Comparison of ENCODE assay signal across 1 mouse cellular context in the genomic region with DNA sequence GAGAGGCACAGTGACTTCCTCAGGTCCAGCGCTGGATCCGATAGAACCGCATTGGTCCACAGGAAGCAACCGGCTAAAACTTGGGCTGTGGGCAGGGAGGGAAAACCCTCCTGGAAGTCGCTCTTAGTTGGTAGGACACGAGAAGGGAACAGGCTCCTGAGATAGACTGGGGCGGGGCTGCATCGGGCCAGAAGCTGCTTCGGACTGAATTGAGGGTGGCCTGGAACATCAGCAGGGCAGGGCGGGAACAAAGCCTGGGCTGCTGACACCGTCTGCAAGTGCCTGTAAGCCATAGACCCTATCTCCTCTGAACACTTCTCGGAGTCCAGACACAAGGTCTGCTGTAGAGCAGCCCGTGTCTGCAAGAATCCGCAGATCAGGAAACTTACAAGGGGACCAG.
TF ChIP-seq lines count a peak whose summit lies in the region.

No protein-coding gene starts in this region.

TF ChIP-seq in CH12.LX, 34 proteins besides CTCF, POLR2A, EP300 and RAD21:
- TF ChIP-seq TCF12 (IDR thresholded peaks at IDR 0.05; ENCODE audit: low read depth, low read length) (0 out of 2 replicates have a peak, but pooled peaks have one; percentile 3), ETS1 (conservative IDR thresholded peaks at IDR 0.05; ENCODE audit: low read depth, low read length) (no peak), JUND (conservative IDR thresholded peaks at IDR 0.05; ENCODE audit: low read depth, low read length) (no peak)
TF ChIP-seq in CH12.LX: peak in this region for 1.
